Mouse (Mus musculus) monocyte, adult 2 months (primary cell): ENCODE data around the gene Bsn.

ENCODE experiments used
- DNase-seq, 2 experiments: peaks; one replicate each; pipeline ENCODE4 v3.0.0; 2022; ENCODE audit warnings: low spot score in 2 of 2, low read depth in 1 of 2

Bsn gene

GRCm38 (mm10) chr9:108189787-108190679 is at the start of gene Bsn:
TSS of gene Bsn (minus strand) at chr9:108190384.
- DNase-seq = no peak

- no peak for DNase-seq
Observed at GRCm38 (mm10) chr9:108239951-108240350, 49.8 kb upstream of the Bsn start.

GRCm38 (mm10) chr9:108238831-108239230 is 48.6 kb upstream of the Bsn start:
- DNase-seq = no peak

GRCm38 (mm10) chr9:108238402-108238801 is 48.2 kb upstream of the Bsn start:
- DNase-seq = no peak

GRCm38 (mm10) chr9:108234682-108235081 is 44.5 kb upstream of the Bsn start:
- DNase-seq = no peak

- no peak for DNase-seq
Observed at GRCm38 (mm10) chr9:108232908-108233307, 42.7 kb upstream of the Bsn start.

- no peak for DNase-seq
Observed at GRCm38 (mm10) chr9:108227911-108228649, 37.9 kb upstream of the Bsn start.

- DNase-seq = no peak
Observed at GRCm38 (mm10) chr9:108225166-108225565, 35.0 kb upstream of the Bsn start.

- no peak for DNase-seq
Observed at GRCm38 (mm10) chr9:108223633-108224032, 33.4 kb upstream of the Bsn start.

- DNase-seq = no peak
Observed at GRCm38 (mm10) chr9:108221566-108221965, 31.4 kb upstream of the Bsn start.

- DNase-seq = no peak
Observed at GRCm38 (mm10) chr9:108220380-108220774, 30.2 kb upstream of the Bsn start.

GRCm38 (mm10) chr9:108219766-108220379 is 29.7 kb upstream of the Bsn start:
- no peak for DNase-seq

GRCm38 (mm10) chr9:108217936-108218543 is 27.9 kb upstream of the Bsn start:
- no peak for DNase-seq

- DNase-seq = no peak
Observed at GRCm38 (mm10) chr9:108217406-108217805, 27.2 kb upstream of the Bsn start.

GRCm38 (mm10) chr9:108213105-108213504 is 22.9 kb upstream of the Bsn start:
- no peak for DNase-seq

GRCm38 (mm10) chr9:108212426-108212825 is 22.2 kb upstream of the Bsn start:
- DNase-seq = no peak

- no peak for DNase-seq
Observed at GRCm38 (mm10) chr9:108205571-108205901, 15.4 kb upstream of the Bsn start.

GRCm38 (mm10) chr9:108204884-108205570 is 14.8 kb upstream of the Bsn start:
- no peak for DNase-seq

- peak; percentile 22 to 60 for DNase-seq
Observed at GRCm38 (mm10) chr9:108203015-108203414, 12.8 kb upstream of the Bsn start.

GRCm38 (mm10) chr9:108202169-108202568 is 12.0 kb upstream of the Bsn start:
- no peak for DNase-seq

- DNase-seq = peak; percentile 84 to 87
Observed at GRCm38 (mm10) chr9:108201160-108201559, 11.0 kb upstream of the Bsn start.
